Mouse (Mus musculus) WW6 (cell line): ENCODE data around the gene Ryk.

Experiments
- DNase-seq: peaks from one replicate; pipeline ENCODE4 v3.0.0-alpha.2; 2013; ENCODE audit warnings: low read depth, low spot score

Gene Ryk

DNA sequence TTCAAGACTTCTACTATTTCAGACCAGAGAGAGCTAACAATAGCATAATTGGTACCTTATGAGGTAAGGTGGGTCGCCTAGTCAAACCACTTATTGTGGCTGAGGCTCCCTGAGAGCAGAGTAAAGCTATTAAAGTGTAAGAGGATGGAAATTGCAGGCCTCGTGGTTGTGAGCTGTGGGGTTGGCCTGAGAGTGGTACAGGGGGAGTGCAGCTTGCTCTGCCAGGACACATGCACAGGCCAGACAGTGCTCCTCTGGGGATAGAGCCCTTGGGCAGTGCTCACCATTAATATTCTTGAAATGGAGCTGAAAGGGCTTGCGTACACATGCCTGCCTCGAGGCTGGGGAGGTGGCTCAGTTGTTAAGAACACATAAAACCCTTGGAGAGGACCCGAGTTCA, 23.6 kb downstream of the Ryk start:
- no peak for DNase-seq

DNA sequence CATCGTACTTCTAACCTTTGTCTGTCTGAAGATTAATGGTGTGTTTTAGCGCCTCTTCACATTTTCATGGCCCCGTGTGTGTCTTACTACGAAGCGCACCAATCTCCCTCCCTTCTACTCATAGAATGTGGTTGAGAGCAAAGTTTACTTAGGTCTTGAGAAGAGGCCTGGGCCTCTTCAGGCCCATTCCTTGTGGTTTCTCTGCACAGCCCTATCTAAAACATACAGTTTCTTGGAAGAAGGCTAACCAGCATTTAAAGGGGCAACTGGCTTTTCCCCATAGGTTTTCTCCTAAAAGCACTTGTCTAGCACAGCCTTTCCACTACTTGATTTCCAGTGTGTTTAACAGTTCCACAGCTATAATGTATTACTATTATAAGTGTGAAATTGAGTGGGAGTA, 24.7 kb downstream of the Ryk start:
- DNase-seq, result no peak

DNA sequence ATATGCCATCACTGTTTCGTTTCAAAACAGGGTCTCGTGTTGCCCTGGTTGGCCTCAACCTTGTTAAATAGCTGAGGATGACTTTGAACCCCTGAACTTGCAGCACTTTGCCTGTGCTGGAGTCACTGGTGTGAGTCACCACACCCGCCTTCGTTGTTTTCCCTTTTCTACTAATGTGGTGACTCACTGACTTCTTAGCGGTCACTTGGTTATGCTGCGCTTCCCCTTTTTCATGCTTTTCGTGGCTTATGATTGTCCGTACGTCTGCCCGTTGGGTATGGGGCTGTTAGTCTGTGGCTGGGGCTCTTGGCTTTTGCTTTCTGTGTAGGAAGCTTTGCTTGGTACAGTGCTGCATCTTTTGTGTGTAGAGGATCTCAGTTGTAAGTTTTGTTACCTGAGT, 25.2 kb downstream of the Ryk start:
- no peak for DNase-seq

DNA sequence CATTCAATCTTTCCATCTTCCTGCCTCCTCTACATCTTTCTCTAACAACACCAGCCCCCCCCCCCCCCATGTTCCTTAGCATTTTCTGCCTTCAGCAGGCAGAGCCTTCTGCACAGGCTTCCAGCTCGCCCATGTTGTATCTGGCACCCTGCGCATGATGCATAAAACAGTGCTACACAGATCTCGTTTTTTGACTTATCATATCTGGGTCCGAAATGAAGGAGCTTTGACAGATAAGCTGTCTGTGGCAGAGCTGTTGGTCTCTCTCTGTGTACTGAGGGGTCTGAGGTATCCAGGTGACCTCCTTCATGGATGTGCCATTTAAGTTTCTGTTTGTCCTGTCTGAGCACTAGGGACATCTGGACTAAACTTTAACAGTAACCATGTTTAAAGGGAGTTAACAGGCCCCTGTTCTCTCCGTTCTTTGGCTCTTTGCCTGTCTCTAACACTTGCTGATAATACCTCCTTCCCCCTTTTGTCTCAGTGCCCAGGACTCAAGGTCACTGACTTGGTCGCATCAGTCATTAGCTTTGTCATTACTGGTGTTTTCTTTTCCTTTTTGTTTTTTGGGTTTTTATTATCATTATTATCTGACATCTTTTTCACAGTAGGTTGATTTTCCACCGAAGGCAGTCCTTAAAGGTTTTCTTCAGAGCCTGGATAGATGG, 26.2 kb downstream of the Ryk start:
- DNase-seq, result no peak

DNA sequence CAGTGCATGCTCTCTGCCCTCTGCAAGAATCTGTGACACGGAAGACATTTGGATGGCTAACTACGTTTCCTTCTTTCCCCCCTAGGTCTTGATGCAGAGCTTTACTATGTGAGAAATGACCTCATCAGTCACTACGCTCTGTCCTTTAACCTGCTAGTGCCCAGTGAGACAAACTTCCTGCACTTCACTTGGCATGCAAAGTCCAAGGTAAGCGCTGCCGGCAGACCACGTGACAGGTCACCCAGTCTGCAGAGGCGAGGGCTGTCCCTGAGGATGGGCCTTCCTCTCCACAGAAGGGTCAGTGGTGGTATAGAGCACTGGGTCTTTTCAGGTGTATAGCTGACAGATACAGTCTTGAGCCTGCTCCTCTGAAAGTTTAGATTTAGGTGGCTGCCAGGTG, 27.1 kb downstream of the Ryk start:
- DNase-seq, result no peak

DNA sequence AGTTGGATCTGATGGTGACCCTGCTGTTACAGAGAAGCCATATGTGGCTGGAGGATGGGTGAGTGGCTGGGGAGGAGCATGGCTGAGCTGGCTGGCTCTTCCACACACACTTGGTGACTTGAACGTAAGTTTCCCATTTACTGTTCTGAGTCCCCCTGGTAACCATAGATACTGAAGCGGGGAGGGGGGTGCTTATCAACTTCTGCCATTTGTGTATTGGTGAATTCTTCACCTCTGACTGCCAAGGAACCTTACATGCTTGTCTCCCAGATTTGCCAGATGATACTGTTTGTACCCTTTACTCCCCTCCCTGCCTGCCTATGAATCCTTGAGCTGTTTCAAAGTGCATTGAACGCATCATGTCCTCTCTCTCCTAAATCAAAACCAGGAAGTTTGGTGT, 27.5 kb downstream of the Ryk start:
- no peak for DNase-seq

DNA sequence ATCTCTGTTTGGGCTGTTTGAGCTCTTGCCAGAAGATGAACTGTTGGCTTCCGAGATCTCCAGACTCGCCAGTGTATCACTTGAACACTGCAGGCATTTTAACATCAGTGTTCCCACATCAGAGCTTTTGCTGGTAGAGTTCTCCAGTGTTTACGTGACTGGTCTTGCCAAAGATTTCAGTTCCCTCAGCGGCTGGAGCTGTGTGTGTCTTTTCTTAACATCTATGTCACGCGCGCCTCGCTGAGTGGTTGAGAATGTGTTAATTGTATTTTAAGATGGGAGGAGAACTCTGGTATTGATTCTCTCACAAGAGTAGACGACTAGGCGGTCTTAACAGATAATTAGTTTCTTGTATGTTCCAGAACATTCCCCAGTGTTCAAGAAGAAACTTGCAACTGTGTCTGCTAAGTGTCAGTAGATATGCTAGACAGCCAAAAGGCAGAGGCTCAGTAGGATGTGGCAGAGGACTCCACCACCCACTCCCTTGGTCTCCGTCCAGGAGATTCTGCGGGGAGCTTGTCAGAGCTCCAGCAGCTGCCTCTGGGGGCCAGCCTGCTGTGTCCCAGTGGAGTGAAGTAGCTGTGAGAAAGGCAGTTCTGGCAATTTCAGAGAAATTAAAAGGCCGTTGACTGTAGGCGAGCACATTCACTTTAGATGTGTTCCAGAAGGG, 29.3 kb downstream of the Ryk start:
- no peak for DNase-seq

DNA sequence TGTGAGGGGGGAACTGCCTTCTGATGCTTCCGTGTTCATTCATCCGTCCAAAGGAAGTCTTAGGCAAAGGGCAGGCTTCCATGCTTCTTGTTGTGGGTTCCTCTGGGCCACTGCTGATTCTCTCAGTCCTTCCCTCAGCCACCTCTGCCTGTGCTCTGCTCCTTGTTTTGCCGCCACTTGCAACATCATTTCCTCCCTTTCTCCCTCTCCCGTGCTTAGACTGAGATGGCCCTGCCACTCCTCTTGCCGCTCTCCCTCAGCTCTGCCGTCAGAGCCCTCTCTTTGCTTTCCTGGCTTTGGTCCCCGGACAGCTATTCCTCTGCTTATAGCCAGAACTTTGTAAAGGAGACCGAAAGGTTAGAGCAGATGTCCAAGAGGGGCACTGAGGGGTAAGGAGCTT, 30.2 kb downstream of the Ryk start:
- no peak for DNase-seq

DNA sequence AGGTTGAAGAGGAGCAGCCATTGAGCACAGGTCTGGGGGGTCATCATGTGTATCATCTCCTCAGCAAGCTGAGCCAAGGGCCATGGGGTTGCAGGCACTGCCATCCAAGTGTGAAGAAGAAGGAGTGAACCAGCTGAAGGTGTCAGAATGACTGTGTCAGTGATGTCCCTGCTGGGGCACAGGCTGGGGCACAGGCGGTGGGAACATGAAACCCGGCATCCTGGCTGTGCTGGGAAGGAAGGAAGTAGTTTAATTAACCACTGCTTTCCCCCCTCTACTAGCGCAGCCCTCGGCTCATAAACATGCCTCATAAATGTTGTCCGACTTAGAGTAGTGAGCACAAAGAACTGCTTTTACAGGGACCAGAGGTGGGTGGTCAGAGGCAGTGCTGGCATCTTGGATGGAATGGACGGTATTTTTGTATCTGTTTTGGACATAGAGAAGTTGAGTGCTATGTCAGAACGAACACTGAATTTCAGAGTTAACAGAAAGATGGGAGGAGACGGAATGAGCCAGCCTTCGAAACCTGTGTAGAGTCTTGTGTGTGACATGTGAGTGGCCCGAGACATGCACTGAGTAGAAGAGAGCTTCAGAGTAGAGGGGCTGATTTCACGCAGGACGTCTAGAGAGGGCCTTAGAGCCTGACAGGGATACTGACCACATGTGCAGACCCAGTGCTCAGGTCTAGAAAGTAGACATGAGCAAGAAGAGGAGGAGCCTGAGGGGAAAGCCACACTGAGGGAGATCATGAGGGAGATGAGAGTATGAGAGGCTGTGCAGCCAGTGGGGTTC, 31.4 kb downstream of the Ryk start:
- no peak for DNase-seq

DNA sequence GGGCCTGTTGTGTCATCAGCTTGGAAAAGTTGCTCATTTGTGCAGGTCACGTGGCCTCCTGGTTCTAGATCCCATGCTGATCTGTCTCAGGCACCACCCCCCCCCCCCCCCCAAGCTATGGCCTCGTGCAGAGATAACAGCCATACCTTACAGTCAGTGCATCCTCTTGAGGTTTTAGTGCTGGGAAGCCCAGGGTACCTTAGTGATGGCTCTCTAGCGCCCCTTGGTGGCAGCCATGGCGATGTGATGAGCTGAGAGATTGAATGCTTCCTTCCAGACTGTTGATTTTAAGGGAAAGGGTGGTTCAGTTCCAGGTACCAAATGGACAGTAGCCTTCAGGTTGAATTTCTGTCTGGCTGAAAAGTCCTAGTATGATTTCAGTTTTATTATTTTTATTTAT, 32.2 kb downstream of the Ryk start:
- no peak for DNase-seq

DNA sequence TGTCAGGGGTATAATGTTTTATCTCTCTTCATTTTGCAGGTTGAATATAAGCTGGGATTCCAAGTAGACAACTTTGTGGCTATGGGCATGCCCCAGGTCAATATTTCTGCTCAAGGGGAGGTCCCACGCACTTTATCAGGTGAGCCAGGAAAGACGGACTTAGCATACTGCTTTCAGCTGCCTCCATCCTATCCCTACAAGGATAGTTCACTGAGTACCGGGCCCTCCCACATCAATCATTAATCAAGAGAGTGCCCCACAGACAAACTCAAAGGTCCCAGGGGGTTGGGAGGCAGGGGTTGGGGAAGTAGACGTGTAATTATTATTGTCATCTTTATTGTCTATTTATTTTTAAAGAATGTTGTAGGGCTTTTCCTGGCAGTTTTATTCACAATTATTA, 32.8 kb downstream of the Ryk start:
- DNase-seq, result no peak

DNA sequence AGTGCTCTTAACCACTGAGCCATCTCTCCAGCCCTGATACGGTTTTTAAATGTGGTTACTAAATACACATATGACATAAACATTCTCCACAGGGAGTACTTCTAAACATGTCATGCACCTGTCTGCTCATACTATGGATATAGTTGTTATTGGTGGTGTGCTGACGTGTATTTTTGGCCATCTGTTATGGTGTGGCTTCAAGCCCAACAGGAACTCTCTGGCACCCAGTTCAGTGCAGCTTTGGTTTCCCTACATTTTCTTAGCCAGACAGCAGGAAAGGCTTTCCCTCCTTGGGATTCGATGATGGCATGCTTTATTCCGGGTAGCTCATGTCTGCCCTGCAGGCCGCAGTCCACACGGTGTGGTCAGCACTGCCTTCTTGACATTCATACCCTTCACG, 33.7 kb downstream of the Ryk start:
- no peak for DNase-seq

DNA sequence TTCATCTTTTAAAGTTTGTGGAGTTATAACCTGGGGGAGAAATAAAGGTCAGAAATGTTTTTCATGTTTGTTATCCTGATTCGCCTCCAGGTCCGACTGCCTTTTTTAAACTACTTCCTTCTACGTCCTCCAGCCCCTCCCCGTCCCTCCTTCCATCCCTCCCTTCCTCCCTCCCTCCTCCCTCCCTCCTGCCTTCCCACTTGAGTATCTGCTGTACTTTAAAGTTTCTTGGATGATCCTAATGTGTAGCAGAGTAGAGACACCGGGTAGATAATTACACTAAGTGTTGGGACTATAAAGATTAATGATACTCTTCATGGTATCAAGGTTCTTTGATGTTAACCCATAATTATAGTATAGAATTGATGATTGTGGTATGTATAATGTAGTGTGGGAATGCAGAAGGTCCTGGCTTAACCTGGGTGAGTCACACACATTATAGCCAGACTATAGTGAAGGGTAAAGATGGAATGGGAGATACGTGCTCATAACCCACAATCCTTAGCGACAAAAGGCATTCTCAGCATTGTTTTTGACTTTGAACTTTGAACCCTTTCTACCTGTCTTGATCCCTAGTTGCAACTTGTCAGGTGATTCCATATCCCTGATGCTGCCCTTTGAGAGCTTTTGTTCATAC, 41.5 kb downstream of the Ryk start:
- no peak for DNase-seq

DNA sequence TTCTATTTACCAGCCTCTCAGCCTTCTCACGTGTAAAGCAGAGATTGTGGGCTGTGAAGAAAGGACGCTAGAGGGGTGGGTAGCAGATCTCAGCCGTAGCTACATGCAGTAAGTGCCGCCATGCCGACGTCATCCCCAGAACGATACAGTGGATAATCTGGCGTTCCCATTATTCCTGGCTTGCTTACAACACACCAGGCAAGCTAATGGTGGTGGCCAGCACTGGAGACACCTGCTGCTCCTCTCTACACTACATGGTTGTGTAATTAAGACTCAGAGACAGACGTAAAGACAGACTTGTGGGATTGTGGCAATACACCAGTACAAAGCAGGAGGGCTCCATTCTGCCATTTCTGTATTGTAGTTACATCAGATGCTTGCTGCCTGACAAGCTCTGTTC, 43.2 kb downstream of the Ryk start:
- no peak for DNase-seq

DNA sequence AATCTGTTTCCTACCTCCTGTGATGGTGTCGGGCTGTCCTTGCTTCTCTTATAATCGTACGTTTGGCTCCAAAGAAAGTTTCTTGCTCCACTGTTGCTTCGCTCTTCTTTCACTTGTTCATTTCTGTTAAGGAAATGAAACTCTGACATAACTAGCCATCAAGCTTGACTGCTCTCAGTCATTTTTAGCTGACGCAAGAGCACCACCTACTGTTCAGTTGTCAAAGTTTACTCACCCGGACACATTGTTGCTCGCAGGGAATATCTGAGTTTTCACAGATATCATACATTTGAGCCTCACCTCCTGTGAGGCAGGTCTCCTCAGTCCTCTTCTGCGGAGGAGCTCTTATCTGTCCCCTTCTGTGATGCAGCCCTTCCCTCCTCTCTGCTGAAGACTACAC, 44.8 kb downstream of the Ryk start:
- no peak for DNase-seq

DNA sequence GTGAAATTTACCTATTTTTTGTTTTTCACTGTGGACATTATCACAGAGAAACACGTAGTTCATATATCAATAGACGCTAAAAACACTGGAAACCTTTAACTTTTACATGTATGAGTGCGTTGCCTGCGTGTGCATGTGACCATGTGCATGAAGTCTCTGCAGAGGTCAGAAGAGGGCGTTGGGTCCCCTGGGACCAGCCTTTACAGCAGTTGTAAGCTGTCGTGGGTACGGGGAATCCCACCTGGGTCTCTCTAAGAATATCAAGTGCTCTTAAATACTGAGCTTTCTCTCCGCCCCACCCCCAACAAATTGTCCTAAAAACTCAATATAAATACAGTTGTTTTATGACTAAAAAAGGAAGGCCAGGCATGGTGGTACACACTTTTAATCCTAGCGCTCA, 50.0 kb downstream of the Ryk start:
- DNase-seq, result no peak

DNA sequence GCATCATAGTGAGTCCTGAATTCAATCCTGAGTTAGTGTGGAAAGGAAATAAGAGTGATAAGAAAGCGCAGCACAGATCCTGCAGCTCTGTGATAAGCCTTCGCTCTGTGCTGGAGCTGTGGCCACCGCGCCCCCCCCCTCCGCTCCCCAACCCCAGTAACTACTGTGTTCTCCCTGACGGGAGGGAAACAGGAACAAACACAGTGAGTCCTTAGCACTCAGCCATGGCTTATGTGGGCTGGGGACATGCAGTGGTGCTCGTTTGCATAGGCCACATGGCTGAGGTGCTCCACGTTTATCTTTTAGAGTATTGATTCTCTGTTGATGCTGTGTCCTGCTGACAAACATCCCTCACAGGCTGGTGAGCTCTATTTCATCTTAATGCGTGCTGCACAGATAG, 55.4 kb downstream of the Ryk start:
- DNase-seq, result no peak

DNA sequence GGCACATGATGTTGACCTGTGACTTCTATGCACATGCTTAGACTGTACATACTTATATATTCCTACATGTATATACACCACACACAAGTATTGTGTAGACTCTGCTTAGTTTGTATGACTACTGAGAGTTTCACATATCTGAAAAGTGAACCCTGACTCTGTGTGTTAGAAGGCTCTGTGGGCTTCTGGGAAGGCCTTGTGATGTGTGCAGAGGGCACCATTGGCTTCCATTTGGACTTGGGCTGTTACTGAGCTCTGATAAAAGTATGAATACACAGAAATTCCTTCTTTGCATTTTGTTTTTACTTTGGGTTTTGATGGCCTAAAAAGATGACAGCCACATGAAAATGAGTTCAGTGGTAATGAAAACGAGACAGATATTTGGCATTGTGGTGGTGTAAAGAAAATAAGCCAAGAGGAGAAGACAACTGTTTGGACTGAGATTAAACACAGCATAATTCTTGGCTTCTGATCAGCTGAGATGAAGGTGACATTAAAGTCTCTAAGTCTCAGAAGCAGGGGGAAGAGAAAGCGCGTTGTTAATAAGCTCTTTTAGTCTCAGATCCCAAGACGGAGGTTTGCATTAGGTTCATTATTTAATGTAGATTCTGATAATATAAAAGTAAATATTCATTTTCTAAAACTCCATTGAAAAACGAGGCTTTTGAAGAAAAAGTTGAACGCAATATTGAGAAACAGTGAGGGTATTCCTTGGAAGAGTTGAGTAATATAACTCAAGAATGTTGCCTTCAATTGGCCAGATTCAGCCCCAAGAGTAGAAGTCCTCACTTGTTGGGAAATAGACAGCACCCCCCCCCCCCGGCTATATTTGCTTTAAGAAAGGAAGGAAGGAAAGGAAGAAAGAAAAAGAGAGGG, 58.0 kb downstream of the Ryk start:
- DNase-seq, result no peak

DNA sequence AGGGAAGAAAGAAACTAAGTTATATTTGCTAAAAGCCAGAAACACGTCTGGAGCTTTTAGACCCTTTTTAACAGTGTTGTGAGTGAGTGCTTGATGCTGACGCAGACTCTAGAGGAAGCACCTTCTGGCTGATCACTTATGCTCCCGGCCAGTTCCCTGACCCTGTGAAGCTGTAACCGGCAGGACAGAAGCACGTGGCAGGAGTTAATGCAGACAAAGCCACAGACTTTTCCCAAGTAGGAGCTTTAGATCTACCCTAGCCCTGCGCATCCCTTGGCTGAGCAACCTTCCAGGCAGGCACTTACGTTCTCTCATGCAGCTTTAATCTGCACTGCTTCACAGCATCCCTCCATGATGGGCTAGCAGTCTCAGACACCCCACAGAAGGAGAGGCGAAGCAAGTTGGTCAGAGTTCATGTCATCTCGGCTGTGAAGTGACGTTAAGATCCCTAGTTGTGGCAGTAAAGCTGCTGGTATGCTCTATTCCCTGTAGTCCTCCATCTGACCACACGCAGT, 58.7 kb downstream of the Ryk start:
- no peak for DNase-seq

DNA sequence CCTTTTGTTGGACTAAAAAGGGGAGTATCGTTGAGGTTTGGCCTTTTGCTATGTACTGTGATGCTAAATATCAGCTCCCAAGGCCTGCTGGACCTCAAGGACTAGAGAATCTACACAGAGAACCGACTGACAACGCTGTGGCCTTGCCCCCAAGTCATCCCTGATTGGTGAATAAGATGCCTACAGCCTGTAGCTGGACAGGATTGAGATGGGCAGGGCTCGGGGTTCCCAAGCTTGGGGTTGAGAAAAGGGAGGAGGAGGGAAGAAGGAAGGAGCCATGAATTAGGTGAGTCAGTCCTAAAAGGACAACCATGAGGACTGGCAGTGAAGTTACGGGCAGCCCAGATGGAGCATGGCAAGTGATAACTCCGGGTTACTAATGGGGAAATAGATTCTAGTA, 65.2 kb downstream of the Ryk start:
- DNase-seq, result no peak

DNA sequence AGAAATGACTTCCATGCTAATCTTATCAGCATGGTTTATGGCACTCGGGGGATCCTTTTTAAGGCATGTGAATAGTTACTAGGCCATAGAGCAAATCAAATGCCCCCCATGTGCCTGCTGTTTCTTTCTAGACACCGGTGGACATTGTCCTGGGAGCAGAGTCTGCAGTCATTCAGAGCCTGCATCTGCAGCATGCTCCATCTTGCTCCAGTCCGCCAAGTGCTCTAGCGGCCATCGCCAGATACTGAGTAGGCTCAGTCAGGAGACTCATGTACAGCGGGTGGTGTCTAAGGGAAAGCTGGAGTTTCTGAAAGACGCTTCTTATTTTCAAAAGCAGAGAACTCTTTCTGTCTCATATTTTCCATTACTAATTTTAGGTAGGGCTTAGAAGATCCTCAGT, 67.6 kb downstream of the Ryk start:
- no peak for DNase-seq
